Mouse (Mus musculus): ENCODE results near the gene Lag3. TPM values are rescaled to one million over a fixed set of nuclear protein-coding genes. Genes with fewer than 3 reads are reported as not detected.

Gene Lag3
- polyA plus RNA-seq, 1 experiment from 2014 or later: 3.1 TPM

Other genes with a start within 250 kb of the Lag3 start
- gene Lpcat3, start 248.7 kb downstream of the Lag3 start, polyA plus RNA-seq (2015; fragmentation: Nextera tagmentation; extraction: Ambion mirVana): 46.7 and 49.9 TPM in 2 replicates
- 100.0 and 104 TPM in 2 replicates for gene Emg1, start 199.5 kb downstream of the Lag3 start, polyA plus RNA-seq (2015; fragmentation: Nextera tagmentation; extraction: Ambion mirVana)
- 260 and 270 TPM in 2 replicates for gene Phb2, start 199.4 kb downstream of the Lag3 start, polyA plus RNA-seq (2015; fragmentation: Nextera tagmentation; extraction: Ambion mirVana)
- gene Ptpn6, start 173.0 kb downstream of the Lag3 start, polyA plus RNA-seq (2015; fragmentation: Nextera tagmentation; extraction: Ambion mirVana): 3.7 and 6.6 TPM in 2 replicates
- gene Grcc10, start 170.3 kb downstream of the Lag3 start, polyA plus RNA-seq (2015; fragmentation: Nextera tagmentation; extraction: Ambion mirVana): 626 and 628 TPM in 2 replicates
- not detected in 2 replicates for gene Gm45234, start 155.7 kb downstream of the Lag3 start, polyA plus RNA-seq (2015; fragmentation: Nextera tagmentation; extraction: Ambion mirVana)
- gene Atn1, start 155.2 kb downstream of the Lag3 start, polyA plus RNA-seq (2015; fragmentation: Nextera tagmentation; extraction: Ambion mirVana): 26.8 and 30.4 TPM in 2 replicates
- gene Eno2, start 142.0 kb downstream of the Lag3 start, polyA plus RNA-seq (2015; fragmentation: Nextera tagmentation; extraction: Ambion mirVana): 141 and 144 TPM in 2 replicates
- gene Lrrc23, start 132.0 kb downstream of the Lag3 start, polyA plus RNA-seq (2015; fragmentation: Nextera tagmentation; extraction: Ambion mirVana): 3.3 and 4.8 TPM in 2 replicates
- 9.0 and 9.3 TPM in 2 replicates for gene Spsb2, start 103.0 kb downstream of the Lag3 start, polyA plus RNA-seq (2015; fragmentation: Nextera tagmentation; extraction: Ambion mirVana)
- gene Tpi1, start 97.4 kb downstream of the Lag3 start, polyA plus RNA-seq (2015; fragmentation: Nextera tagmentation; extraction: Ambion mirVana): 468 and 478 TPM in 2 replicates
- gene Usp5, start 82.2 kb downstream of the Lag3 start, polyA plus RNA-seq (2015; fragmentation: Nextera tagmentation; extraction: Ambion mirVana): 203 and 209 TPM in 2 replicates
- 35.3 and 44.0 TPM in 2 replicates for gene Cdca3, start 82.2 kb downstream of the Lag3 start, polyA plus RNA-seq (2015; fragmentation: Nextera tagmentation; extraction: Ambion mirVana)
- 0.83 and 3.3 TPM in 2 replicates for gene Gnb3, start 71.4 kb downstream of the Lag3 start, polyA plus RNA-seq (2015; fragmentation: Nextera tagmentation; extraction: Ambion mirVana)
- gene P3h3, start 54.0 kb downstream of the Lag3 start, polyA plus RNA-seq (2015; fragmentation: Nextera tagmentation; extraction: Ambion mirVana): 17.1 and 18.7 TPM in 2 replicates
- 33.9 and 37.5 TPM in 2 replicates for gene Gpr162, start 47.7 kb downstream of the Lag3 start, polyA plus RNA-seq (2015; fragmentation: Nextera tagmentation; extraction: Ambion mirVana)
- gene Cd4, start 23.5 kb downstream of the Lag3 start, polyA plus RNA-seq (2015; fragmentation: Nextera tagmentation; extraction: Ambion mirVana): 0.14 and 0.32 TPM in 2 replicates
- 766 and 864 TPM in 2 replicates for gene Ptms, start 8.4 kb upstream of the Lag3 start, polyA plus RNA-seq (2015; fragmentation: Nextera tagmentation; extraction: Ambion mirVana)
- gene Mlf2, start 19.7 kb upstream of the Lag3 start, polyA plus RNA-seq (2015; fragmentation: Nextera tagmentation; extraction: Ambion mirVana): 565 and 615 TPM in 2 replicates
- 92.5 and 102 TPM in 2 replicates for gene Cops7a, start 53.8 kb upstream of the Lag3 start, polyA plus RNA-seq (2015; fragmentation: Nextera tagmentation; extraction: Ambion mirVana)
- 58.8 and 73.5 TPM in 2 replicates for gene Pianp, start 85.0 kb upstream of the Lag3 start, polyA plus RNA-seq (2015; fragmentation: Nextera tagmentation; extraction: Ambion mirVana)
- gene Zfp384, start 97.4 kb upstream of the Lag3 start, polyA plus RNA-seq (2015; fragmentation: Nextera tagmentation; extraction: Ambion mirVana): 14.9 and 19.6 TPM in 2 replicates
- gene Ing4, start 128.1 kb upstream of the Lag3 start, polyA plus RNA-seq (2015; fragmentation: Nextera tagmentation; extraction: Ambion mirVana): 141 and 144 TPM in 2 replicates
- 19.1 and 20.9 TPM in 2 replicates for gene Acrbp, start 138.0 kb upstream of the Lag3 start, polyA plus RNA-seq (2015; fragmentation: Nextera tagmentation; extraction: Ambion mirVana)
- 0.54 and 1.0 TPM in 2 replicates for gene Lpar5, start 156.2 kb upstream of the Lag3 start, polyA plus RNA-seq (2015; fragmentation: Nextera tagmentation; extraction: Ambion mirVana)
- gene Chd4, start 184.3 kb upstream of the Lag3 start, polyA plus RNA-seq (2015; fragmentation: Nextera tagmentation; extraction: Ambion mirVana): 90.3 and 93.1 TPM in 2 replicates
- 47.7 and 49.7 TPM in 2 replicates for gene Nop2, start 220.2 kb upstream of the Lag3 start, polyA plus RNA-seq (2015; fragmentation: Nextera tagmentation; extraction: Ambion mirVana)
- gene Iffo1, start 233.5 kb upstream of the Lag3 start, polyA plus RNA-seq (2015; fragmentation: Nextera tagmentation; extraction: Ambion mirVana): 22.1 and 23.7 TPM in 2 replicates

Data from hindbrain, embryonic 15.5 days (tissue).